Mouse (Mus musculus) cerebellum, adult 2 months (tissue): Measurements from ENCODE around the gene Adcy2.

ENCODE experiments used
- CTCF ChIP-seq: fragments of 200-500 bp; IDR thresholded peaks from 2 replicates; pipeline ENCODE4 v1.5.1; 2011; ENCODE audit warnings: low read depth, mild to moderate bottlenecking, control low read depth, low read length, moderate library complexity, borderline replicate concordance; ENCODE audit not compliant: insufficient read depth
- POLR2A ChIP-seq: fragments of 200-500 bp; IDR thresholded peaks from 2 replicates; pipeline ENCODE4 v1.6.1; 2011; ENCODE audit warnings: low read length, control low read depth, borderline replicate concordance; ENCODE audit not compliant: insufficient read depth

GRCm38 (mm10) chr13:68906667-68907066, 92.7 kb downstream of the Adcy2 start:
- TF ChIP-seq POLR2A (no peak), CTCF (no peak)
